Mouse (Mus musculus): ENCODE data around the gene Neurl1b. TPM values are rescaled to one million over a fixed set of nuclear protein-coding genes. Genes with fewer than 3 reads are reported as not detected.

The Neurl1b gene
- total RNA-seq, 2 experiments from 2014 or later: 85.3 to 88.4 TPM

DNA sequence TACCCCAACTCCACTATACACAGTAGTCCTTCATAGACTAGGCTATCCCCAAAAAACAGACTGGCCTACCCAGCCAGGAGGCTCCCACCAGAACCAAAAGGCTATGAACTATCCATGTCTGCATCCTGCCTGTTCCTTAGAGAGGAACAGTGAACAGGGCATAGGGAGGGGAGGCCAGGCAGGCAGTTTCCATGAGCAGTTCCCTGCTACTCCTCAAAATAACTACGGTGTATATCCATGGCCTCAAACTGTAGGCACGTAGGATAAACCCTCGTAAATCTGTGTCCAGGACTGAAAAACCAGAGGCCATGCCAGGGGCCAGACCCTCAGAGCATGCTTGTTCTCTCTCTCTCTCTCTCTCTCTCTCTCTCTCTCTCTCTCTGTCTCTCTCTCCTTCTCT is 17.9 kb upstream of the Neurl1b start:
- intact Hi-C loops (cut with DNase I): no loop called here
- DNase-seq: no peak

- DNase-seq: no peak
- intact Hi-C loops (cut with DNase I): no loop called here
Measured at GRCm38 (mm10) chr17:26397339-26397738, 17.3 kb upstream of the Neurl1b start.

GRCm38 (mm10) chr17:26405340-26406100 is 9.1 kb upstream of the Neurl1b start:
- intact Hi-C loops (cut with DNase I): no loop called here

GRCm38 (mm10) chr17:26412967-26413366 is 1.7 kb upstream of the Neurl1b start:
- no peak for DNase-seq
- intact Hi-C loops (cut with DNase I): no loop called here

More at GRCm38 (mm10) chr17:26405340-26406100, 9.1 kb upstream of the Neurl1b start:
- no peak for DNase-seq

GRCm38 (mm10) chr17:26414184-26414522 is 476 bp upstream of the Neurl1b start:
- intact Hi-C loops (cut with DNase I): no loop called here
- DNase-seq: no peak

- peak; percentile 36 for DNase-seq
- intact Hi-C loops (cut with DNase I): no loop called here
Measured at GRCm38 (mm10) chr17:26415355-26415865, 781 bp downstream of the Neurl1b start.

DNA sequence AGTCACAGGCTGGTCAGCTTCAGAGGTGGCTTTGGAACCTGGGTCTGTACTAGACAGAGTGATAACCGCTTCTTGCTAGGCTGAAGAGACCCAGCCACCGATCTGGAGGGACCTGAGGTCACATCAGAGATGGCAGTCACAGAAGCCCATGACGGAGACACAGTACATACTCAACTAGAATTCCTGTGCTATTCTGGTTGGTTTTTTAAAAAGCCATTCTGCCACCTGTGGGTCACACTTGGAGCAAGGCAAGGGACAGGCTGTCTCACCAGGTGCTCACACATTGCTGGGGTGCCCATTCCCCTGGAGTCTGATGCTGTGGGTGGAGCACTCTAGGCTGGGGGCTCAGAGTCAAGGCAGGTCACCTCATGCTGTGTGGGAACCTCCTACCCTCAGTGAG is 1.5 kb downstream of the Neurl1b start:
- intact Hi-C loops (cut with DNase I): no loop called here
- DNase-seq: no peak

GRCm38 (mm10) chr17:26417770-26418421 is 3.3 kb downstream of the Neurl1b start:
- intact Hi-C loops (cut with DNase I): no loop called here
- no peak for DNase-seq

DNA sequence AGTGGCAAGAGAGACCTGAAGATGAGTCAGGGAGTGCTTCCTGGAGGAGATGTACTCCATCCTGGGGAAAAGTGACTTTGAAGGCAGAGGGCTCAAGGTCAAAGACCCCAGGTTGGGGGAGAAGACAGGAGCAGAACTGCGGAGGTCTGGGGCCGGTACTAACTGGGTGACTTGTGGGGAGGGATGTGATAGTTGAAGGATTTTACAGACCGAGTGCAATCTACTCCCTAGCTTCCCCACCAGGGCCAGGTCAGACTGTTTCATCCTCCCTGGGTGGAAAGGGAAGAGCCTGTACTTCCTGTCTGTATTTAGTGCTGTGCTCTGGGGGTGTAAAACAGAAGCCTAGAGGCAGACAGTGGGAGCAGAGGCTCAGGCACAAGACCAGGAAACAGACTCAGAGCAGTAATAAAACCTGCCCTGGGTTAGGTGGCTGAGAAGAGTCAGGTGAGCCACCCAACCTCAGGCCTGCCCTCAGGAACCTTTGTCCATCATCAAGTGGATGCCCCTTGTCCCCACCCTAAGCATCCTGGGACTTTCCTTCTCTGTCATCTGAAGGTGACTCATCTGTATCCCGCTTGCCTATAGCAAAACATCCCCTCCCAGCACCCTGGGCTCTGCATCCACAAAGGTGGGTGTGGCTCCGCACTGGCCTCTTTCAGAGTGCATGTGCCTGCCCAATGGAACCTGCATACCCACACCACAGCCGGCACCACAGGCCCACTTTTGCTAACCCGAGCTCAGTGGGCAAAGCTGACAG is 6.0 kb downstream of the Neurl1b start:
- DNase-seq: no peak
- intact Hi-C loops (cut with DNase I): loop anchor here (10.0 kb wide), 1 partner anchor 106 kb away; no protein-coding TSS in a partner anchor

- DNase-seq: peak; percentile 38
- intact Hi-C loops (cut with DNase I): loop anchor here (10.0 kb wide), 1 partner anchor 107 kb away; no protein-coding TSS in a partner anchor
Measured at GRCm38 (mm10) chr17:26421561-26421960, 6.9 kb downstream of the Neurl1b start.

- DNase-seq: no peak
- intact Hi-C loops (cut with DNase I): loop anchor here (10.0 kb wide), 1 partner anchor 108 kb away; no protein-coding TSS in a partner anchor
Measured at GRCm38 (mm10) chr17:26422390-26422789, 7.8 kb downstream of the Neurl1b start.

- intact Hi-C loops (cut with DNase I): loop anchor here (10.0 kb wide), 1 partner anchor 109 kb away; no protein-coding TSS in a partner anchor
- peak; percentile 90 for DNase-seq
Measured at GRCm38 (mm10) chr17:26423967-26424641, 9.5 kb downstream of the Neurl1b start.

- peak; percentile 89 for DNase-seq
- intact Hi-C loops (cut with DNase I): loop anchor here (10.0 kb wide), 1 partner anchor 110 kb away; no protein-coding TSS in a partner anchor
Measured at GRCm38 (mm10) chr17:26424973-26425735, 10.5 kb downstream of the Neurl1b start.

DNA sequence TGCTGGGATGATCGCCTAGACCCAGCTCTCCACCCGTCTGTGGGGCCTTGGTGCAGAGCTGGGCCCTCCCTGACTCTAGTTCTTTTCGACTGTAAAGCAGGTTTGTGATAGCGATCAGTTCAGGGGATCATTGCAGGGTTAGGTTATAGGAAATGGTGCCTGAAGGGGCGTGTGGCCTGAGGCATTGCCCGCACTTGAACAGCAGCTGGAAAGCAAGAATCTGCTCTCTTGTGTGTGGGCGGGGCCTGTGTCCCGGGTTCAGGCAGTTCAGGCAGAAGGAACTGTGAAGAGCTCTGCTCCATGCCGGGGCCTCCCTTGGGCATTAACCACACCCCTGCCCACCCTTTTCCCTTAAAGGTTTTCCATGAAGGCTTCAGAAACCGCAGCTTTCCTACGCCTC is 18.7 kb downstream of the Neurl1b start:
- no peak for DNase-seq
- intact Hi-C loops (cut with DNase I): no loop called here

DNA sequence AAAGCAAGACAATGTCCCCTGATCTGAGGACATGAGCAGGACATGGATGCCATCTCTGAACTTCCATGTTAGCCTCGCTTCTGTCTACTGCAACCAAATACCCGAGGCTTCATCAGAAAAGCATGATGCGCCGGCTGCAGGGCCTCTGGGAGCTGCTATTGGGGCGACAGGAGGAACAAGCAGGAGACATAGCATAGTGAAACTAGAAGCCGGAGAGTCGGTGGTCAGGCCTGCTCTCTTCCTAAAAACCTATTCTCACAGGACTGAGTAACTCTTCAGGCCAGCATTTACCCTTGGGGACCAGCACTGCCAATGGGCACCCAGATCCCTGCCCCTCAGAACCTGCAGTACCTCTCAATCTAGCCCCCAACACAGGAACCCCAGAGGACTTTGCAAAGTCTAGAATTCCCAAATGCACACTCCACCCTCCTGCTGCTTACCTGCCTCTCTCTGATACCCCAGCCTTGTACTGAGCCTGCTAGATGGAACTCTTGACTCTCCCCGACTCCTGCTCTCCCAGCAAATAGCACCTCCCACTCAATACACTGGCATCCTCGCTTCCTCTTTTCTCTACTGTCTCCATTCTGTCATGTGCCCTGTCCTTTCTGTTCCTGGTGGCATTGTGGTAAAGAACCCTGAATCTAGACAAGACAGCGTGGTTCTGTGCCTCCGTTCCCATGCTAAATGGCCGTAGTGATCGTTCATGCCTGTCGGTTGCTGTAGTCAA is 22.6 kb downstream of the Neurl1b start:
- intact Hi-C loops (cut with DNase I): no loop called here
- DNase-seq: no peak

GRCm38 (mm10) chr17:26439001-26439400 is 24.4 kb downstream of the Neurl1b start:
- DNase-seq: no peak
- intact Hi-C loops (cut with DNase I): no loop called here

DNA sequence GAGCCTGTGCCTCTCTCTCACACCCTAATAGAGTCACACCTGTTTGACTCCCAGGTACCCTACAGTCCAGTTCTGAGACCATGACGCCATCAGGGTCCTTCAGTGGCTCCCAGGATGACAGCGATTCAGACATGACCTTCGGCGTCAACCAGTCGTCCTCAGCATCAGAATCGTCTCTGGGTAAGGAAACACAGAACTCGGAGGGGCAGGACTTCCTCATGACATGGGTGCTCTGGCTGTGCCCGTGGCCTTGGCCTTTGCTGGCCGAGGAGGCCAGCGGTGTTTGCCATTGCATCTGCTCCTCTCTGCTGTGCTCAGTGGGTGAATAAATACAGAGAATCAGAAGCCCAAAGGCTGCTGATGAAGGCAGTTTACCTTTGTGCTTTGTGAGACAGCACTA is 26.4 kb downstream of the Neurl1b start:
- intact Hi-C loops (cut with DNase I): no loop called here
- no peak for DNase-seq

- intact Hi-C loops (cut with DNase I): no loop called here
- no peak for DNase-seq
Measured at GRCm38 (mm10) chr17:26442197-26442596, 27.6 kb downstream of the Neurl1b start.

GRCm38 (mm10) chr17:26443865-26444264 is 29.2 kb downstream of the Neurl1b start:
- intact Hi-C loops (cut with DNase I): no loop called here

More at GRCm38 (mm10) chr17:26443865-26444264, 29.2 kb downstream of the Neurl1b start:
- DNase-seq: no peak

All from left cerebral cortex, postnatal 4 days (tissue).